Mouse (Mus musculus) hindlimb bud, embryonic 11.5 days (tissue): ENCODE measurements around the gene Ssrp1.

Experiments used
- DNase-seq: peaks from one replicate; pipeline ENCODE4 v3.0.0-alpha.2; 2012; ENCODE audit warnings: low read depth, low spot score; ENCODE audit errors: extremely low spot score

Ssrp1 gene

DNA sequence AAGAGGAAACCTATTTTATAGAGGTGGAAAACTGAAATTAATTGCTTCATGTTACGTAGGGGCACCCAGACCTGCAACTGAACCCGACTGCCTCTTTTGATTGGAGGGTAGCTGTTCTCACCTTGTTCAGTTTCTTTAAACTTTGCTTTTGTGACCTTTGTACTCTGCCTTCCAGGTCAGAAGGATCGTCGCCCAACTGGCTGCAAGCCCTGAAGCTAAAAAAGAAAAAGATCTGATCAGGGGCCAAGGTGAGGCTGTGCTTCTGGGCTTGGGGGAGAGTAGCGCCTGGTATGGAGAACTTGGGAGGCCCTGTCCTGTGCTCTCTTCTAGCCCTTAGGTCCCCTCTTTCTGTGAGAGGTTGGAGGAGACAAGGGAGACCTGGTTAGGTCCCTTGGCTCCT lies 34.9 kb downstream of the Ssrp1 start:
- DNase-seq: no peak

DNA sequence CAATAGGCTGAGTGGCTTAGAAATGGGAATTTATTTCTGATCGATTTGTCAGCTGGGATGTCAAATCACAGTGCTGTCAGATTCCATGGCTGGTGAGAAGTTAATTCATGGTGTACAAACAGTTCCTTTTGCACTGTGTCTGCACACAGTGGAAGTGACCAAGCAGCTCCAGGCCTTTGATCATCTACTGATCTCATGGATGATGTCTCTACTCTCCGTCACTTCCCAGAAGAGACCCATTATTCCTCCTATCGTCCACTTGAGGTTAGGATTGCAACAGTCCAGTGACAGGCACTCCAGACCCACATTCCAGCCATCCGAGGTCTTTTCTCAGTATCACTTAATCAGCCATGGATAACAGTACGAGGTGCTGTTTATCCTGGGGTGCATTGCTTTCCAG lies 36.7 kb downstream of the Ssrp1 start:
- DNase-seq: no peak

DNA sequence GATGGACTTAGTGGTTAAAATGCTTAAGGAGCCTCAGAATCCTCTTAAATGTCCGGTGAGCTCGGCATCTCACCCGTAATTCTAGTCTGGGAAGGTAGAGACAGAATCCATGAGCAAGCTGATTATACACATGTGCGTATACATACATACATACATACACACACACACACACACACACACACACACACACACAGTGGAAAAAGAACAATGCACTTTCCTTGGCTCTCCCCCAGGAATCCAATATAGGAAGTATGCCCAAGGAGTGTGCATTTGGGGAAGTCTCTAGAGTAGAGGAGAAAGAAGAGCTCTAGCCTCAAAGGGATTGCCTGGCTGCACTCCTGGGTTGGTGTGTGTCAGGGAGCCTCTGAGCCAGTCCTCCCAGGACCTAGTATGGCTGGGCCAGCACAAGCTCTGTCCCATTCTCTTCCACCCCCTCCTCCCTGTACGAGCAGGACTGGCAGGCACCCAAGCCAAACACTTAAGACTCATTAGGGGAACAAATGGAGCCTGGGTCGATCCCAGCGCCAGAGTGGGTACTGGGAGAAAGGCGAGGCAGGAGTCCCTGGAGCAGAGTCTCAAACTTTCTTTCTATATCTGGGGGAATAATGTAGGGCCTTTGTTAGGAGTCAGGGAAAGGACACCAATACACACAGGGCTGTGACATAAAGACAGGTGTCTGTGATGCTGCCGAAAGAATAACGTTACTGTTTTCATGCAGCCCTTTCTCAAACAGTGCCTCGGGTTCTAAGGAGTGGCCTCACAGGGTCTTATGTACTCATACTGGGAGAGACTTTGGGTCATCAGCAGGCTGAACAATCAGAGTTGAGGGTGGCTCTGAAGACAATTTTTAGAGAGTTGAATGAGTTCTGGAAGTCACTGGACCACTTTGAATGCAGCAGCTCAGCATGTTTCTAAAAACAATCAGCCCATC lies 51.9 kb downstream of the Ssrp1 start:
- DNase-seq: no peak

- no peak for DNase-seq
These were observed 54.3 kb downstream of the Ssrp1 start for GRCm38 (mm10) chr2:85091325-85091724.

DNA sequence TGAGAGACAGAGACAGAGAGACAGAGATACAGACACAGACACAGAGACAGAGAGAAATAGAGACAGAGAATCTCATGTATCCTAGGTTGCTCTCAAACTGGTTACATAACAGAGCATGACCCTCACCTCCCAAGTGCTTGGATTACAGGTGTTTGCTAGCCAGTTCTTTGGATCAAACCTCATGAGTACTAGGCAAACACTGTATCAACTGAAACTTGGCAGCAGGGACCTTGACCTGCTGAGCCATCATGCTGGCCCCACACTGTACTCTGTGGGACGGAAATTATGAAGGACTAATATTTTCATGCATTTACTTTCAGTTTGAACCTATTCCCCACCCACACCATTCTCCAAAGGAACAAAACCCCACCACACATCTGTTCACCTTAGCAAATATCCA lies 56.3 kb downstream of the Ssrp1 start:
- DNase-seq: no peak

DNA sequence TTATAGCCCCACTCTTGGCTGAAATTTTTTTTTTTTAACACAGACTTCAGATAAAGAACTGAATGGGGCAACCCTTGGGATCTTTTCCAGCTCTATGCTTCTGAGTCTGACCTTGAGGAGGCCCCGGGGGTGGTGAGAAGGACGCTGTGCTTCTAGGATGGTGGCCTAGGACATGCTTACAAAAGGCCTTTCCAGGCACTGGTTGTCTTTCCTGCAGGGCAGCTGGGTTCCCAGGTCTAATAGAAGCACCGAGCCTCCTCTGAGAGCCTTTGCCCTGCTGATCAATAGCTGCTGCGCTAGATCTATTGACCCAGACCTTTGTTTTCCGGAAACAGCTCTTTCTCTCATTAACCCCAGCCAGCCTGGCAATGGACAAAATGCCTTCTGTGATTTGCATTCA lies 58.9 kb downstream of the Ssrp1 start:
- no peak for DNase-seq
